Mouse (Mus musculus) cerebellum, postnatal 36 days (tissue): ENCODE results near the gene Ric1.
"Not testable (repeated sequence)": the region's sequence is repeated elsewhere in the genome, so short reads cannot be mapped to it uniquely, and the experiment has no call there.

Experiments used
- DNase-seq, 2 experiments: peaks; one replicate each; pipeline ENCODE4 v3.0.0; 2021 to 2022; ENCODE audit warnings: mixed read lengths in 2 of 2

Gene Ric1

DNA sequence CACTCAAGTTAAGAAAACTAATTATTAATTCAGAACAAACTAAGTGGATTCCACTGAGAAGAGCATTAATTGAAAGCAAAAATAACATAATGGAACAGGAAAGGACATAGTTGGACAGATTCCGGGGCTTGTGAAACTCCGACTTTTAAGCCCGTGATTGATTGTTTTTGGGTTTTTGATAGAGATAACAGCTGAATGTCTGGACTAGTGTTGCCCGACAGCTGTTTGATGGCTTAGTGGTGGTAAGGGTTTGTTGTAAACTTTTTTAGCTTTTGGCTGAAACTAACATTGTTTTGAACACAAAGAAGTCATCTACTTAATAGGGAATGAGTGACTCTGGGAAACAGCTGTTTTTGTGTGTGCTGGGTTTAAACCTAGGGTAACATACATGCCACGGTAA, 11.9 kb downstream of the Ric1 start:
- no peak for DNase-seq

DNA sequence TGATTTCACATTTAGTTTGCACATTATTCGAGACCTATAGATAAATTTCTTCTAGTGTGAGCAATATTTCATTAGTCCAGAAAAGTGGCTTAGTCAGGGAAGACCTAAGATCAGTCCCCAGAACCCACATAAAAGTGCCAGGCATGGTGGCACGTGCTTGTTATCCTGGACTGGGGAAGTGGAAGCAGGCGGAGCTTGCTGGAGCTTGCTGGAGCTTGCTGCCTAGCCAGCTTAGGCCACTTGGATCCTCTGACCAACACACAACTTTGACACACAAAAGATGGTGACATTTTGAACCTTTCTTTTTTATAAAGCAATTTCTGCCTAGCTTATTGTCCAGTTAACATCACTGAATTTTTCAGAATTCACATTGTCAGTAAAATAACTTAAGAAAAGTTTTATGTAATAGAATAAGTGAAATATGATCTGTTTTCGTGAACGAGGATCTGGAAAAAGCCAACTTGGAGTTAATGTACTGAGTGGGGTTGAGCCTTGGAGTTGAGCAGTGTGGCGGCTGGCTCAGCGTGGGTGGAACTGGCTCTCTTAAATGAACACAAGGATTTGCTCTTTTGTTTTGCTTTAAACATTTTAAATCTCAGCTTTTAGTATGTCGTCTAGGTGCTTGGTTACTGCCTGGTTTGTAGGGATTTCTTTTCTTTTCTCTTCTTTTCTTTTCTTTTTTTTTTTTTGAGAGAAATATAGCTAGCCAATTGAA, 20.3 kb downstream of the Ric1 start:
- DNase-seq = no peak

DNA sequence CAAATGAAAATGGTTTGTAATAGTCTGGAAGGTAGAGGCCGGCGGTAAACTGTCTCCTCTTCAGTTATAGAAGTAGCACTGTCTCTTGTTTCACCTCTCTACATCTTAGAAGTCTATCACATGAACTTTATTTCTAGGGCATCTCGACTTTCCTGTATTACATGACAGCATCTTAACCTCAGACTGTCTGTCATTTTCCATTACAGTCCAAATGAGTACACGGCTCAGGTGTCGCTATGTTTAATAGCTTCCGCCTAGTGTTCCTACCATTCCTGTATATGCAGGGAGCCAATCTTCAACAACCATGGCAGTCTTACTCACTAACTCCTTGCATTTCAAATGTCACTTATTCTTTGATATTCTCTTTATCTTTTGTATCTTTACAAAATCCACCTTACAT, 21.9 kb downstream of the Ric1 start:
- no peak for DNase-seq

DNA sequence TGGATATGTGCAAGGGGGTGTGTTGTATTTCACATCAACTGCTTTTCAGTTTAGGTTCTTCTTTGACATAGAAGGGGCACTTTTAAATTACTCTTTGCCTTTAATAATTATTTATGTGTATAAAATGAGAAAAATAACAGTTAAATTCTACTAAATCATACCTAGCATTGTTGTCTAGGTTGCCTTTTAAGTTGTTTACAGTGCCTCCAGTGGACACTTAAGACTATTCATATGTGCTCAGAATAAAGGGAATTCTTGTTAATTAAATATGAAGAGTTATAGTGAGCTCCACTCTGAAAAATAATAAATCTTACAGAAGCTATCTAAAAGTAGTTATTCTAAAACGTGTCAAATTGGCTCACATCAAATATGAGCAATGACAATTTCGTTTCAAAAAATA, 28.5 kb downstream of the Ric1 start:
- DNase-seq = no peak

DNA sequence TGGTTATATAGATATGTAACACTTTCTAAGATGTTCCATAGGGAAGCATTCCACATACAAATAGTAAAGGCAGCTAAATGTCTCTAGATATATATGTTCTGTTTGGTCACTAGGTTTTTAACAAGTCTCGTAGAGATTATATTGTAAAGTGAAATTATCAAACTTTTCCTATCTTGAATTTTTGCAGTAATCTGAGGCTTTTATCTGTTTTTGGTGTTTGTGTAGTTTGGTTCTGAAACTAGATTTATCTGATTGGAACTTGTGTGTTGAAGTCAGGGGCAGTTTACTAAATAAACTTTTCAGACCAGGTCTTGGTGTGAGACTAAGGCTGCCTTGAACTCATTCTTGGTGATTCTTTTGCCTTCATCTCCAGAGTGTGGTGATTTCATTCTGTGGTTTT, 29.0 kb downstream of the Ric1 start:
- no peak for DNase-seq

DNA sequence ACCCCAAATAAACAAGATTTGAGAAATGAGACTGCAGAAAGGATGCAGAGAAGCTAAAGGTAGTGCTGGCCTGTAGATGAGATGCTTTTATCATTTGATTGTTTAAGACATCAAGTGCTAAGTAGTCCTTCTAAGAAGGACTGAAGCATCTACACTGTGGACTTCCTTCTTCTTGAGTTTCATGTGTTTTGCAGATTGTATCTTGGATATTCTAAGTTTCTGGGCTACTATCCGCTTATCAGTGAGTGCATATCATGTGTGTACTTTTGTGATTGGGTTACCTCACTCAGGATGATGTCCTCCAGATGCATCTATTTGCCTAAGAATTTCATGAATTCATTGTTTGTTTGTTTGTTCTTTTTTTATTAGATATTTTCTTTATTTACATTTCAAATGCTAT, 29.9 kb downstream of the Ric1 start:
- DNase-seq = not testable (repeated sequence)

DNA sequence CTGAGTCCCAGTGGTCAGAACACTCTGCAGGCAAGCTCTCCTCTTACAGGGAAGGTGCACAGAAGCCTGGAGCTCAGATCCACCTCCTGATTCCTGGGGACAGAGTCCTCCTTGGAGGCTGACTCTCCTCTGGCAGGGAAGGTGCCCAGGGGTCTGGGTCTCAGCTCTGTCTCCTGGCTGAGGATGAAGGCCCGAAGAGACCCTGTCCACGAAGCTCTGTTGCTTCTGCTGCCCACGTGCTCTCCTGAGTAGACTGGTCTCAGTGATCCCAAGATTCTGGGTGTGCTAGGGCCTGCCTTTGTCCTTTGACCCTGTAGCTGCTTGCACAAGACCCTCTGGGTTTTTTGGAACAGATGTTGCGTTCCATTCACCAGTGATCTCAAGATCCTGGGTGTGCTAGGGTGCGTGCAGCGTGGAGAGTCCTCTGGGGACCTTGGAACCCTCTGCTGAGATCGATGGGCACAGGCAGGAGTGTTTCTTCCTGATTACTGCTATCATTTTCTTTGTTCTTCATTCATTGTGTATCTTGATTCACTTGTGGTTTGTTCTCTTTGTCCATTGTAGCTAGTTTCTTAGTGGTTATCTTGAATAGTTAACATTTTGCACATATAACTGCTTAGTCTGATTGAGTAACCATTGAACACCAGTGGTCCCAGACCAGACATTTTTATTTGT, 35.2 kb downstream of the Ric1 start:
- not testable (repeated sequence) for DNase-seq

DNA sequence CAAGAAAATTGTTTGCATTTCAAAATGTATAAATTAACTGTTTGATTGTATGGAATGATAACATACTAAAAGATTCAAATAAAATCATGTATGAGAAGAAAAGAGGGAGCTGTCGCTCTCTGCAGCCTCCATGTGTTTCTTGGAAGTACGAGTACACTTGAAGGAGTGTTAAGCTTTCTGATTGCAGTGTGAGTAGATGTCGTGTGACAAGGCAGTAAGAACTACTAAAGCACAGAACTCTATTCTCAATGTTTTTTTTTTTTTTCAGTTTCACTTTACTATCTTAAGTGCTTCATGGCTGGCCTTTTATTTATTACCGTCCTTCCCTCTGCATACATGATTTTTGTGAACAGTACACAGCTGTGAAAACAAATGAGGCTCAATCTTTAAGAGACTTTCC, 40.1 kb downstream of the Ric1 start:
- no peak for DNase-seq

DNA sequence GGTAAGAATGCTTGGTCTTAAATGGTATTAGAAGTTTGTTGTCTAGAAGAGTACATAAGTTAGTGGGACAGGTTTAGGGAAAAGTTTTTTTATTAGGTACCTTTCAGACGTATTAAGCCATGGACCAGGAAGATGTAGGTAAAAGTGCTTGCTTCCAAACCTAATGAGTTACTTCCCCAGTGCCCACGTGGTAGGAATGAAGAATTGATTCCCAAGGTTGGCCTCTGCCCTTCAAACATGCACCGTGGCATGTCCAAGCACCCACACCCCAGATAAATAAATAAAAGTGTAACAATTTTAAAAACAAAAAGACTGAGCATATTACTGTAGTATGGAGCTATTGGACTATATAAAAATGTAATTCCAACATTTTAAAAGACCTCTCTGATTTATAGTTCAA, 40.5 kb downstream of the Ric1 start:
- DNase-seq = no peak

DNA sequence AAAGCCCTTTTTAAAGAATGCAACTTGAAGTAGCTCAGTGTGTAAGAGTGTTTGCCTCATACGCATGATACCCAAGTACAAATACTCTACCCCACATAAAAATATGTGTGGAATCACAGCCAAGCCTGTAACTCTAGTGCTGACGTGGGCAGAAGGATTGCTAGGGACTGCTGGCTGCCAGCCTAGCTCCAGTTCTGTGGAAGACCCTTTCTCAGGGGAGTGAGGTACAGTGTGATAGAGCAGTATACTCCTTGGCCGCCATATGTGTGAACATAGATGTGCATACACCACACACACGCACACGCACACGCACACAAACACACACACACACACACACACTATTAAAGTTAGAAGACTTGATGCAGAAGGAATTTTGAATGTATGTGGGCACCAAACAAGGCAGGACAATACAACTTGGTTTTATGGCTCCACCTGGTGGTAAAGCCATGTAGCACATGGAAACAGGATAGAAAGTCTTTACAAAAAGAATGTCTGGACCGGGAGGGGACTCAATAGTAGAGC, 41.2 kb downstream of the Ric1 start:
- peak; percentile 38 to 64 for DNase-seq

DNA sequence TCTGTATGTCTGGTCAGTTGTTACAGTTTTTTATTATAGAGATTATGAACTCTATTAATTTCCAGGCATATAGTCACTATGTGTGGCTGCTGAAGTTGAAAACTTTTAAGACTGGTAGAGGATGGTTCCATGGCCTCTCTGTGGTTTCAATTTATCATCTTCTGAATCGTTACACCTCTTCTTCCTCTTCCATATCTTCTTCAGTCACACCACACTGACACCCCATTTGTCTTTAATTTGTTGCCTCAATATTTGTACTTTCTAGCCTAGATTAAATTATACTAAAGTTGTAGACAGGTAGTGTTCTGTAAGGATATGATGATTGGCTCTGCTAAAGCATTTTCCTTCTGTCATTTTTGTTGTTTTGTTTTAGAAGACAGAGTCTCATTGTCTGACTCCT, 44.4 kb downstream of the Ric1 start:
- no peak for DNase-seq

DNA sequence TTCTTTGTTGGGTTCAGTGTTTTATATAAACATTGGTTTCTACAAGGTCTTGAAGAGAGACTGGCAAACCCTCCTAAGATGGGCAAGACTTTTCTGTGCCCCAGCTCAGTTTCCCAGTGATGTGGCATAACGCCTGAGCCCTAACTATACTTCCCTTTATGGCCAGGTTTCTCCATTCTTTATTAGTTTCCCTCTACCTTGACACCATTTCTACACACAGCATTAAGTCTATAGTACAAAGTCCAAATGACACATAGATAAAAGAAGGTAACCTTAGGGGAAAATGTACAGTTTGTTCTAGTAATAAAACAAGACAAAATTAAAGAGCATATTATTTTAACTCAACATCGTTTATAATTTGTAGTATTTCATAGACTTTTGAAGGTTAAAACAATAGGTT, 60.4 kb downstream of the Ric1 start:
- DNase-seq = no peak

DNA sequence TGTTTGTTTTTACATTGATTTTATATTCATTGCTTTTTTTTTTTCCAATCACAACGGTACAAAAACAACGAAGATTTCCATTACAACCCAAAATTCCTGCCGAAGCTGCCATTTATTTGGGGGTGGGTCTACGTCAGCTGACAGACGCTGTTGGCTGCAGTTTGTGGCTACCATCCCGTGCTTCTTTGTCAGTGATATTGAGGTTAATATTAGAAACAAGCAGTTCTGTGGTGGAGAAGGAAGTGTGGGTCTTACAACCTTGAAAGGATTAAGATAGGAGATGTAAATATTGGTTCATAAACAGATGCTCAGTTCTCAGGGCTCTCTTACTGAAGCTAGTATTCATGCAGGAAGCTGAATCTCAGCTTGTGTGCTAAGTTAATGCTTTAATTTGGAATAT, 61.7 kb downstream of the Ric1 start:
- DNase-seq = no peak

DNA sequence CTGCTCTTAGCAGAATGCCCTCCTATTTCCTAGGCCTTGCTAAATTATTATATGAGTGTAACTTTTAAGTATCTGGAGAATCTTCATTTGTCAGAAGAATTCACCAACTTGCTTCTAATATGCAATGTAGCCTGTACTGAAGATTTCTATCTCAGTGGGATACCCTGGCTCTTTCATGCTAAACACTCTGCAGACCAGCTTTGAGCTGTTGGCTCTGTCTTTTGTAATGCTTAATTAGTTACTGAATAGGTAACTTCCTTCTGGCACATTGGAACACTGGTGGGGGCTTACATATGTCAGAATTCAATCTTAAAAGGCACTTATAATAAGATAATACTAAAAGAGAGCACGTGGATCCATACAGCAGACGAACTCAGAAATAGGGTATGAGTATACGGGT, 71.7 kb downstream of the Ric1 start:
- DNase-seq = not testable (repeated sequence)

DNA sequence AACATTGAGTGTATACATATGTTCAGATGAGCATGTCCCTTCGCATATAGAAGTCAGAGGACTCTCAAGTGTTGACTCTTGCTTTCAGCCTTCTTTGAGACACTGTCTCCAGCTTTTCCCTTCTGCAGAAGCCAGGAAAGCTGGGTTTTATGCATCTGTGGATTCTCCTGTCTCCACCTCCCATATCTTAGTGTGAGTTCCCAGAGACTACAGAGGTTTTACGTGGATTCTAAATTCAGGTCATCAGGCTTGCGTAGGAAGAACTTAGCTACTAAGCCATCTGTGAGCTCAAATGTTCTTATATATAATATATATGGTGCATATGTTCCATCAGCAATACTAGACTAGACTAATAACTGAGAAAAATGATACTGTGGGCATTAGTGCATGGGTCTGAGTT, 74.2 kb downstream of the Ric1 start:
- DNase-seq = no peak

DNA sequence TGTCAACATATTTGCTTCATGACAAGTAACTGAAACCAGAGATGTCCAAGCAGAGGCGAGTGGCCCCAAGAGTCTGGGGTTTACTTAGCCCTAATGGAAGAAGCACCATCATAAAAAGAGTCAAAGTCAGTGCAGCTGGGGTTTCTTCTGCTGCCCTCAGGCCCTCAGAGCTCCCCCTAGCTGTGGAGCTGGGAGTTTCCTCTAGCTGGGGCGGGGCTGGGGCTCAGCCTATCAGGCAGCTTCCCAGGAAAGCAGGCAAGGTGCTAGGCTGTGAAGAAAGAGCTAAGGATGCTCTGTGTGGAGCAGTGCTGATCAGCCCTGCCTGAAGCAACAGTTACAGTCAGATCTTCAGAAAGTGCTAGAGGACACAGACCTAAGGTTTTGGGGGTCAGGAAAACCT, 74.9 kb downstream of the Ric1 start:
- DNase-seq = no peak

DNA sequence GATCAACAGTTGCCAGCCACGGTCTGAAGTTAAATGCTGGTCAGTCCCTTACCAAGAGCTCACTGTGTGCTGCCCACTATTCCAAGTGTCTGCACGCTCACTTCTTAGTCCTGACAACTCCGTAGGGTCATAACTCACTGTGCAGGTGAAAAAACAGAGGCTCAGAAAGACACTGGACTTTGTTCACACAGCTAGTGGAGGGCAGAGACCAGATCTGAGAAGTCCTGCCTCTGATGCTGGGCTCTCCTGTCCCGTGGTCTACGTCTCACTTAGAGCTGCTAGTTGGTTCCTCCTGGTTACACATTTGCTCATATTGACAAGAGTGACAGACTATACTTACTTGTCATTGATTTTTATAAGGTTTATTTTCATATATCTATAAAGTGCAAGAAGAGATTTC, 76.9 kb downstream of the Ric1 start:
- no peak for DNase-seq

DNA sequence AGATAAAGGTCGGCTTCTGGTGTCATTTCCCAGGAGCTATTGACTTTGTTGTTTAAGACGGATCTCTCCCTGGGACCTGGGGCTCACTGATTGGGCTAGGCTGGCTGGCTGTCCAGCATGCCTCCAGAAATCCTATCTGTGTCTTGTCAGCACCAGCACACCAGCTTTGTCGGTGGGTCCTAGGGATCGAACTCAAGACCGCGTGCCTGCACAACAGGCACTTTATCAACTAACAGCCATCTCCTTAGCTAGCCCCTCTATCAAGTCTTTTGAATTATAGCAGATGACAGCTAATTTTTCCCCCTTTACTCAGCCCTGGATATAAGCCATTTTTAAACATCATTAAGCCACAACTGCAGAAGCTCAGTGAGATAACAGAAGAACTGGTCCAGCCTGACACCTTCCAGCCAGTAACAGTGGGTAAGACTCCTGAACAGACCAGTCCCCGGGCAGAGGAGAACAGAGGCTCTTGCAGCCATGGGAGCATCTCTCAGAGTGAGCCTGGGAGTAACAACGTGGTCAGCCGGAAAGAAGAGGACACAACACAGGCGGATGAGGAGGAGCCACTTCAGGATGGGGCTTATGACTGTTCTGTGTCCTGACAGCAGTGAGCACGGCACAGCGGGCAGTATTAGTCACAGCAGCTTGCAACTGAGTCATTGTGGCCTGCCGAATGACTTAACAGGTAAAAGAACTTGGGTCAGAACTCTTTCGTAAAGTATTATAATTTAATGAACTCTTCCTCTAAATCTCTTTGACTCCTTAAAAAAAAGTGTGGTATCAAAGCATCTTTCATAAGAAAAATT, 81.7 kb downstream of the Ric1 start:
- DNase-seq = no peak

DNA sequence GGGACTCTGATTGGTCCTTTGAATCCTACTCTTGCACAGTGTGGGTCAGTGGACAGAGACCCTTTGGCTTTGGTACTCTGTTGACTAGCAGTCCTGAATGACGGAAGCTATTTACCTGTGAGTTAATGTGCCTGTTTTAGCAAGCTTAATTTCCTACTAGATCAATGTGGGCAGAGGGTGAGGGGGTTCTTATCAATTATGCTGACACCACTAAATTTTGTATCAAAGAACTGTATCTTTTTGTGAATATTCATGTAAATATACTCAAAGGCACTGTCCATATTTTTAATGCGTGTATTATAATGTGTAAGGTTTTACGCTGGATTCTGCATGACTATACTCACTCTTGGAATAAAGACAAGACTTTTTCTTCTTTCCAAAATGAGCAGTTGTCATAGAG, 82.6 kb downstream of the Ric1 start:
- no peak for DNase-seq

DNA sequence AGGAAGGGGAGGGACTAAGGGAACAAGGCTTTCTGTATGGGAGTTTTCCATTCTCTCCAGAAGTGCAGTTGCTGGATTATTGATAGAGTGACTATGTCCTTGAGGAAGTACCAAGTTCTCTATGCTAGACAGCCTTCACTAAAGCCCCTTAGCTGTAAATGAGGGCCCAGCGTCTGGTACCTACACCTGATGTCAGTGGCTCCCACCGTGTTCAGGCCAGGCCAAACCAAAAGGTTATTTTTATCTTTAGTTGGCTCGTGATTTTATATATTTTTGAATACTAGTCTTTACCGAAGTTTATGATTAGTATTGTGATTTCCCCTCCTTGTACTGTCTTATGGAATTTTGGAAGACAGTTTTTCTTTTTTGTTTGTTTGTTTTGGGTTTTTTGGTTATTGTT, 85.4 kb downstream of the Ric1 start:
- no peak for DNase-seq

DNA sequence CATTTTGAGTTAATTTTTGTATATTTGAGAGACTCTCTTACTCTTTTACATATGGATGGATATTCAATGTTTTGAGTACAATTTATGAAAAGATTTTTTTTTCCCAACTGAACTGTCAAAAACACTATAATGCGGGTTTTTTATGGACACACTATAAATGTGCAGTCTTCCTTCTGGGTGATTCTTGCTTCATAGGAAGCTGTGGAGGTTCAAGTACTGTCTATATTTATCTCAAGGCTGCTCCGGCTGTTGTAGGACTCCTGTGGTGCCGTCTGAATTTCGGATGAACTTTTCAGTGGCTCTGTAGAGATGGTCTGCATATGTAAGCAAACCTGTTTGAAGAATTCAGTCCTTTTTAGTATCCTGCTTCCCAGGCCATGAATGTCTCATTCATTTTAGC, 86.1 kb downstream of the Ric1 start:
- DNase-seq = no peak

DNA sequence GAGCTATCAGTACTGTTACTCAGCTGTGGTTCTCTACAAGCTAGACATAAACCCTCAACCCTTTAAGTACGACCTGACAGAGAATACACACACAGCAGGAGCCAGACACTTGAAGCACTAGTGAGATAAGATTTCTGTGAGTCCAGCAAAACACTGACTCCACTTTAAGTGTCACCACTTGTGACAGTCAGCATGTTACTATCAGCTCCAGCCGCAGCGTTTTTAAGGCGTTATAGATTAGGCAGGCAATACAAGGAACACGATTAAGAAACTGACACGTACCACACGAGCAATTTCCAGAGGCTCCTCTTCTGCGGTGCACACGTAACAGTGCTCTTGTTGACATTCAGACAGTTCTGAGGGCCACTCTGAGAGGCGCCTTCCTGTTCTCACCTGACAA, 88.8 kb downstream of the Ric1 start:
- DNase-seq = no peak

DNA sequence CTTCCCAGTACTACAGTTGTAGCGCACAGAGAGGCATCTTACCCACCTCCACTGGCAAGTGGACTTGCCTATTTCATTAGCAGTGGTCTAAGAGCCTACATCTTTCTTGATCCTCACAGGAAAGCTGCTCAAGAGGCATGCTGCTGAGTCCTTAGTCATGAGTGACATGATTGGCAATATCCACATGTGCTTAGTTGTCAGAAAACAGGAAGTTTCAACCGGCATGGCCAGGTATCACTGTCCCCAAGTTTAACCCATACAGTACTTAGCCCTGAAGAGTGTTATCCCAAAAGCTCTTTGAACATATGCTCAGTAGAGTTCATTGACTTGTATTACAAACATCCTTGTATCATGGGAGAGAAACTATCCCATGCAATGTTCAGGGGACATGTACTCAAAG, 90.0 kb downstream of the Ric1 start:
- DNase-seq = no peak

DNA sequence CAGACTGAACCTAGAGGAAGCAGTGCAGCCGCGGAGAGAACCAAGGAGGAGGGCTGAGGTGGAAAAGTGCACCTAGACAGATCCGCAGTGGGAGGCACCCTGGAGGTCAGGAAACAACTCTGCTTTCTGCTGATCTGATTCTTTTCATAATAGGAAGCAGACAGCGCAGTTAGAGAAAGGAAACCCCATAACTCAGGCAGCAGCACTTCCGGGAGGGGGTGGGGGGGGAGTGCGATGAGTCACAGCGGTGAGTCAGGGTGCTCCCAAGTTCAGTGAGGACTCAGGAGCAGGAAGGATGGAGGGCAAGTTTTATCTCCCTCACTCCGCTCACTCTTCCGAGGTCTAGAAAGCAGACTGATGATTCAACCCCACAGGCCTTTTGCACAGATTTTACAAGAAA, 119.0 kb downstream of the Ric1 start:
- no peak for DNase-seq
